Mouse (Mus musculus) ovary, postnatal 36 days (tissue): Measurements from ENCODE around the gene Mapkapk3.
A peak's percentile ranks its signal among the peaks of the same experiment; 100 is the strongest.

Experiments
- DNase-seq: peaks from one replicate; pipeline ENCODE4 v3.0.0; 2022; ENCODE audit warnings: low spot score, mixed read lengths

The Mapkapk3 gene

DNA sequence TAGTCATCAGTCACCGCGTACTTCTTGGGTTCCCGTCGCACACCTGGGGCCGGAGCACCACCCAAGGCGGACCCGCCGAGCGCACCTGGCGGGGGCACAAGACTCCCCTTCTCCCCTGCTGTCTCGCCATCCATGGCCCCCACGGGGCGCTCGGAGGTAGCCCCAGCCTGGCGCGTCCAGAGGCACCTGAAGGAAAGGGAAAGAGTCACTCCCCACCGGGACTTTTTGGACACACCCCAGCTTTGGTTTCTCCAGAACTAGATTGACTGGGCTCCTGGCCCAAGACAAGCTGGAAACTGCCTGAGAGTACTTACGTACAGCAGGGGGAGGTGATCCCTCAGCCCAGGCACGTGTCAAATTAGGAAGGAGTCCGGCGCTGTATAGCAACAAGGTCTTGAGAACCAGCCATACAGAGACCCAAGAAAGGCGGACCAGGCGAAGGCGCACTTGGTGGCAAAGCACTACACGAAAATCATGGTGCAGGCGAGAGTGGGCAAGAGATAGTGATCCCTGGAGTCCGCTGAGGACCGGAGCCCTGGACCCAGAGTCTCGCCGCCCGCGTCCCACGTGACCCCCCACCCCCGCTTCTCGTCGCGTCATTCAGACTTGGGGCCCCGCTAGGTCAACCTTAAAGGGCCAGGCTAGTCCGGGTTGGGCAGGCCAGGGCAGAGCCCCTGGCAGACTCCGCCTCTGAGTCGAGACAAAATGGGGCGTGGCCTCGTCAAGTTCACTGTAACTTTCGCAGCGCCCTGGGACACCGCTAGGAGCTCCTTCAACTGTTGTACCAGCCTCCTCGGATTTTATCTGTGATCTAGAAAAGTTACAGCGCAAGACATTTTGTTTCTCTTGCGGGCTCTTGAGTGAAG lies at the start of gene Mapkapk3:
Gene Mapkapk3 (minus strand): TSS at position 667 of the 866 bp plus-strand sequence.
- DNase-seq, result peak; percentile 87

DNA sequence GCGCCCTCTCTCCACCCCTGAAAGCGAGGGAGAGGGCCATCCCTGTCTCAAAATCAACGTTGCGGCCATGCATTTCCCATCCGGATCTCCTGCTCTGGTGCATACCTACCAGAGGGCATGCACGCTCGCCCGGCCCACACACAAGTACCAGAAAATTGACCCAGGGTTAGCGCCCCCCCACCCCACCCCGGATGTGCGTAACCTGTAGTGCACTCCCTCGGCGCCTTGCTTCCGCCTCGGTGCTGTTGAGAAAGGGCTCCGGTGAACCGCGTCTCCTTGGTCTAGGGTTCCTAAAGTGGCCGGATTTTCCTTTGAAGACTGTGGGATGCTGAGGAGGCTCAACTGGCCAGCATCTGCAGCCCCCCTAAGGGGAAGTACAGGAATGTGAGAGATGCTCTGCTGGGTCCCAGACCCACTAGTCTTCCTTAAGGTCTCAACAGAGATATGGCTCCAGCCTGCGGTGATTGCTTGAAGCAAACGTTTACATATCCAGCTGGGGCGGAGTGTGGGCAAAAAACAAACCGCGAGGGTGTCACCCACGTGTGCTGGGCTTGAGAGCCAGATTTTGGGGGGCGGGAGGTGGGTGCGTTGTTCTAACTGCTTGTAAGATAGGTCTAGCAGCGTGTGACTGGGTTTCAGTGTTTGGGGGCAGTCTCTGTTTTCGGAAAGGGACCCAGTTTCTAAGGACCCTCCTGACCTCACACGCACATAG lies 48.7 kb upstream of the Mapkapk3 start, which contains the start of gene Hemk1:
Gene Hemk1 (minus strand): TSS at position 179 of the 712 bp plus-strand sequence.
- DNase-seq, result peak; percentile 74

DNA sequence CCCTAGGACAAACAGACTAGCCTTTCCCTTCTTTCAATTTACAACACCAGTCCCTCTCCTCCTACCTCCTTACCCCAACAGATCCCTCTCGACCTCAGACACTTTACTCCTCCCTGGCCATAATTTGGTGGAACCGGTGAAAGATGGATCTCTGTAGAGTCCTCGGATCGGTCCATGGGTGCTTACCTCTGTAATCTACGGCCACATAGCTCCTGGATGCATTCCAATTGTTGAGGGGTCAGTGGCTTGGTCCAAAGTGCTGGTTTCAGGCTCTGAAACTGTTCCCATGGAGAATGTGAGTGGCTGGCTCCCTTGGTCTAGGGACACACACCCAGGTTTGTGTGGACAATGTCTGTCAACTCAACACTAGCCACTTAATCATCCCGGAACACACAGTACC lies 46.7 kb upstream of the Mapkapk3 start:
- DNase-seq, result no peak

DNA sequence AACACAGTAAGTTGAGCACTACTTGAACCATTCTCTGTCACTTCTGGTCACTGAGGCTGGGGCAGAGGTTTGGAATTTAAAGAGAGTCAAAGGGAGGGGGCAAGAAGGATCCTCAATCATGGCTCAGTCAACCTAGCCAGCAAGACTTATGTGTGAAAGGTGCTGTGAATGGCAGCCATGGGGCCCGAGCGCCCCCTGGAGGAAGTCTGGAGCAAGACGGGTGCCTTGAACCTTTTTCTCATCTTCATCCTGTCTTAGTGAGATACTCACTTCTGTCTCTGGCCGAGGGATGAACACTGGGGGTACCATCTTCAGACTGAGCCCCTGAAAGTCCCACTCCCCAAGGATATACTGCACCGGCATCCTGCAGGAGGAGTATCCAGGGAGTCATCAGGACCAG lies 46.2 kb upstream of the Mapkapk3 start:
- peak; percentile 69 for DNase-seq

DNA sequence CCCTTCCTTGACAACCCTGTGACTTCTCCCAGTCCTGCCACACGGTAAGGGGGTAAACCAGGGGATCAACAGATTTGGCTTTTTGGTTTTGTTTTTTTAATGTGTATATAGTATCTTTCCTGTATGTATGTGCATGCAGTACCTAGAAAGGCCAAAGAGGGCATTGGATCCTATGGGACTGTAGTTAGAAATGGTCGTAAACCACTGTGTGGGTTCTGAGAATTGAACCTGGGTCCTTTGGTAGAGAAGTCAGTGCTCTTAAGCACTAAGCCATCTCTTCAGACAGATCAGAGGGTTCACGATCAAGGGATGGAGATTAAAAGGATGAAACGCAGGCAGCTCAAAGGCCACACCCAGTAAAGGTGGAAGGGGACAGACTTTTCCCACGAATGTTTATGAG lies 45.4 kb upstream of the Mapkapk3 start:
- DNase-seq, result no peak

DNA sequence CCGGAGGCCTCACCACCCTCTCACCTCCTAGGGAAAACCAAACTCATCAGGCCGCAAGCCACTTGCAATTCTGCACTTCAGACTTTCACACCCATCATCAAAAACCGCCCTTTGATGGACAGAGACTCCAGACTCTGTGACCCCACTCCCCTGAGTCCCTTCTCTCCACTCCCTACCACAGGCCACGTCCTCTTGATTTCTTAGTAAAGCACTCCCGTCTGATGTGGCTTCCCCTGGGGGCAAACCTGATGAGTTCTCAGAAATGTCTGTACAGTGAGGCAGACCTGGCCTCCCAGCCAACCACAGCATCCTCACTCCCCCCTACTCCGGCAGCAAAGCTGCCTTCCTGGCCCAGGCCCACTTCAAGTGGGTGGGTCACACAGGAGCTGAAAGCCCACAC lies 44.7 kb upstream of the Mapkapk3 start:
- no peak for DNase-seq

DNA sequence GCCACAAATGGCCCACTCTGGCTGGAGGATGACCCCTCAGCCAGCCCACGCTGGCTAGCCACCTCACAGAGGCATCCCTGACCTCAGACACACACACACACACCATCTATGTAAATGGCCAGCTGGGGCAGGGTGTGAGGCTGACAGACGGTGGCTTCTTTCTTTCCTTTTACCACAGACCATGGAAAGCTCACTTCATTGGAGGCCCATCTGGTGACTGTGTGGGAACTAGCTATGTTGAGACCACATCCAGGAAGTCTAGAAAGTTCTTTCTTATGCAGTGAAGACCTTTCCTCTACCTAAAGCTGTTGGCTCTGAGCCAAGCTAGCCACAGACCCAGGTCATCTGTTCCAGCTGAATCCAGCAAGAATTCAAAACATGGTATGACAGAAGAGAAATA lies 44.0 kb upstream of the Mapkapk3 start:
- DNase-seq, result no peak

DNA sequence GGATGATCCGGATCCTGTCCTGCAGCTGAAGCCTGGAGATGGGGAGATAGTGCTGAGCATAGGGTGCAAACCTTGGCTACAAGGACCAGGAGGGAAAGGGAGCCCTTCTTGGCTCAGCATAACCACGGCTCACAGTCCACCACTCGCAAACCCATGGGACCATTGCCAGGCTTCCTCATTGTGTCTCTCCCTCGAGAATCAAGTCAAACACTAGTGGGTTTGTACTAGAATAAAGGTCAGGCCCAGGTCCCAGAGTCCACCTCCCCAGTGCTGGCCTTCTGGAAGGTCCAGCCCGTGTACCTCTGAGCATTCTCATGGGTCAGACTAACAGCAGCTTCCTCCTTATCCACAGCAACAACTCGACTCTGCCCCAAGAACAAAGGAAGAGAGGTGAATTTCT lies 41.1 kb upstream of the Mapkapk3 start:
- DNase-seq, result no peak

DNA sequence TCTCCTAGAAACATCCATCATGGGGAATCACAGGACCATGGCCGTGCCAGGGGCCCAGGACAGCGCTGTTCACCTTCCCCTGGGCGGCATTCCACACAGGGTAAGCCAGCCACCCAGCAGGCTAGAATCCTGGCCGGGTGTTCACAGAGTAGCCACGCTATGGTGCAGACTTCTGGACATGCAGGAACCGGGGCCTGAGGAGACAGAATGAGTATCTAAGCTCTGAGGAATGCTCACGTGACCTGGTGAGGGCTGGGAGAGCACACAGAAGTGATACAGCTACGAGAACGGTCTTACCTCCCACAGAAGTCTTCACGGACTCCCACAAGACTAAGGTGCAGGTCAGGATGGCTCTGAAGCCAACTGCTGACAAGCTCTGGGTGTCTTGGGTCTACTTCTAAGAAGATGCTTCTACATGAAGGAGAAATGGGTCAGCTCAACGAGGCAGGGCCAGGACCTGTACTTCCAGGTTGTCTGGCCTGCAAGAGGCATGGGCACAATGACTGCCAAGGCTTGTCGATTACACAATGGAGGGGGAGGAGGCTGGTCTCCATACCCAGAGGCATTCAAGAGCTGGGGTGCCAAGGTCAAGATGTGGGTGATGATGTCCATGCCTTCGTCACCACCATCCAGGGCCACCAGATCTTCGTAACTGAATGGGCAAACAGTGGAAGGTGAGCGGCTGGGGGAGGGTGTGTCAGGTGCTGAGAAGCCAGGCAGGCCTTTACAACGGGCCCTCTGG lies 38.4 kb upstream of the Mapkapk3 start:
- DNase-seq, result no peak

DNA sequence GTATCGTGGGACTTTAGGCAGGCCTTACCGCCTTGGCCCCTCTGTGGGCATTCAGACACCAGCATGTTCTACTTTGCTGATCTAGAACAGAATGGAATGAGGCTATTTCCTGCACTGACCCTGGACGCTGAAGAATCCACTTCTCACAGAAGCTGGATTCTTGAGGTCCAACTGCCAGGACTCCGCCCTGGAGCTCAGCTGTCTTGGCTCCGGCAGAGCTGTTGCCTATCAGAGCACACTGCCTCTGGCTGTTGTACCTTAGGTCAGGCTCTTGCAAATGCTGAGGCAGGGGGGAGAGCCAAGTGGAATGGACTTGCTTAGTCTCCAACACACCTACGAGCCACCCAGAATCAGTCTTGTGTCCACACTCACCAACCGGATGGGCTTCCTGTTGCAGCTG lies 36.2 kb upstream of the Mapkapk3 start:
- no peak for DNase-seq

DNA sequence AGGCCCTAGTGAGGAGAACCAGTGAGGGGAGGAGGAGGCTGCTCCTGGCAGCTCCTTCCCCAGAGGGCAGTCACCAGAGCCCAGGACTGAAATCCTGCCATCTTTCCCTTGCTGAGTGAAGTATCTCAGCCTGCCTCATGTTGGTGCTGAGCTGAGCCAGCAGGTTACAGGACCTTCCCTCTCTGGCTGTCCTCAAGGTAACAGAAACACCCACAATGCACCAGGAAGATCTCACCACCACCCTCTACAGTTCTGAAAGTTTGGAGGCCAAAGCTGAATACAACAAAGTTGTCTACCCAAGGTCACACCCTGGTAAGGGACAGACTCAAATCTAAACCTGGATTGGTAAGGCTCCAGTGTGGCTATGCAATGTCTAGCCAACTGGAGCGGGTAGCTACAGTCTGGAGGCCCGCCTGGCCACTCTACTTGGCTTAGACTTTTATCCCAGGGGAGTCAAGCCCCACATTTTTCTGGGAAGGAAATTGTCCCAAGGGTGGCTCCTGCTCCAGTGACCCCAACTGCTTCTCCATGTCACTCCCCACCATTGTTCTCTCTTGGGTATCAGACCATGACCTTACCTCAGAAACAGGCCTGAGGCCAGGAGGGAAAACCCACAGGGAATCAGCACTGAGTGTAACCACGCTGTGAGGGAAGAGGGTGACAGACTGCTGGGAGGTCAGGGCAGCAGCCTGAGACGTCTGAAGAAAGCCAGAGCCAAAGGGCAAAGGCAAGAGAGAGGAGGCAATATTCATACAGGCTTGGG lies 35.3 kb upstream of the Mapkapk3 start:
- DNase-seq, result no peak

DNA sequence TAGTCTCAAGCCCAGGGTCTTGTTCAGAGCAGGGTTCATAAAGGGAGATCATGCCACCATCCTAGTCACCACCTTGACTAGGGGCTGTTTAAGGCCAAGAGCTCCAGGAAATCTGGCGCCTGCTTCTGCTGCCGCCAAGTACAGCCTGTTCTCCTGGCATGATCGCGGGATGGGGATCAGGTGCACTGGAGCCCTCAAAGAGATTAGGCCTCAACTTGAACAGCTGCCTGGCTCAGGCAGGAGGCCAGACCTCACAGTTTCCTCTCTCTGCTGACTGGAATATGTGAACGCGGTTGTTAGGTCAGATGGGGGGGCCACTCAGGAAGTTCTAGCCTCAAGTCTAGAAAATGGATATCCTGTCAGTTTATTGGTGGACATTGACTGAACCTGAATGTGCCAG lies 33.9 kb upstream of the Mapkapk3 start:
- peak; percentile 35 for DNase-seq

DNA sequence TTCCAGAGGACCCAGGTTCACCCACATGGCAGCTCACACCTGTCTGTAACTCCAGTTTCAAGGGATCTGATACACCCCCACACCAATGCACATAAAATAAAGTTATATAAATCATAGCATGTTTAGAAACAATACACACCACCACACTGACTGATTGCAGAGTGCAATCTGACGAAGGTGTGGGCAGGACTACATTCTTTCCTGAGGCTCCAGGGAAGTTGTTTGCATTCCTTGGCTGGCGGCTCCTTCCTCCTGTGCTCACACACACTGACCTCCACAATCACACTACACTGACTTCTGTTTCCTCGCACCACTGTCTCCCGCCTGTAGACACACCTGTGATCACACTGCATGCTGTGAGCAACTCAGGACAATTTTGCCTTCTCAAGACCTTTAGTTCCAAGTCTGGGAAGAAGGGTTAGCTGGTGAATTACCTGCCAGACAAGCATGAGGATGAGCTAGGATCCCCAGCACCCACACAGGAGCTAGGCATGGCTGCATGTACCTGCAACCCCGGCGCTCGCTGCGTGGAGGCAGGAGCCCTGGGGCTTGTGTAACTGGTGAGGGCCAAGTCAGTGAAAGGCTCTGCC lies 32.9 kb upstream of the Mapkapk3 start:
- DNase-seq, result no peak

DNA sequence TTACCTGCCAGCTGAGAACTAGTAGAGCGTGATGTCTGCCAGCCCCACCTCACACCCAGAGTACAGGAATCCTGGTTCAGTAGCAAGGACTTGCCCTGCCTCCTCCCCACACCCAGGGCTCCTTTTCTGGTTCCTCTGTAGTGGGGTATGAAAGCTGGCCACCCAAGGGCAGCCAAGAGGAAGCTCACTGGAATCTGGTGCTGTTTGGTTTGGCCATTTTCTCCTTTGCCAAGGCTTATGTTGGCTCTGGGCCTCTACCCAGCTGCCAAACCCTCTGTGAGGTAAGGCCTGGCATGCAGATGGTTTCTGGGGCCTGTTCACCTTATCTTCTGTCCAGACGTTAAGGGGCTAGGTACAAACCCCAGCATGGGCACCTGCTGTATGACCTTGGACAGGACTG lies 26.1 kb upstream of the Mapkapk3 start:
- DNase-seq, result no peak

DNA sequence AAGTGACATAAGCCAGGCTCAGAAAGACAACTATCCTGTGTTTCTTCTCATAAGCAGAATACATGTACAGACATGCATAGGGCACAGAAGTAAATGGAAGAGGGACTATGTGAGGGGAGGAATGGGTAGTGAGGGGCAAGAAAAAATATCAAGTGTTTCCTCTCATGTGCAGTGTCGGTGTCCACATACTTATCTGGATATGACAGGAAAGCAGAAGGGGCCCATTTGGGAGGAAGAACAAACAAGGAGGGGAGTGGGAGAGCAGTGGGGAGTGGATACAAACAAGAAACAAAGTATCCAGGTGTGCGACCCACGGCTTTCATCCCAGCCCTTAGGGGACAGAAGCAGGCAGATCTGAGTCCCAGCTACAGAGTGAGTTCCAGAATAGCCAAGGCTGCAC lies 24.2 kb upstream of the Mapkapk3 start:
- DNase-seq, result no peak

DNA sequence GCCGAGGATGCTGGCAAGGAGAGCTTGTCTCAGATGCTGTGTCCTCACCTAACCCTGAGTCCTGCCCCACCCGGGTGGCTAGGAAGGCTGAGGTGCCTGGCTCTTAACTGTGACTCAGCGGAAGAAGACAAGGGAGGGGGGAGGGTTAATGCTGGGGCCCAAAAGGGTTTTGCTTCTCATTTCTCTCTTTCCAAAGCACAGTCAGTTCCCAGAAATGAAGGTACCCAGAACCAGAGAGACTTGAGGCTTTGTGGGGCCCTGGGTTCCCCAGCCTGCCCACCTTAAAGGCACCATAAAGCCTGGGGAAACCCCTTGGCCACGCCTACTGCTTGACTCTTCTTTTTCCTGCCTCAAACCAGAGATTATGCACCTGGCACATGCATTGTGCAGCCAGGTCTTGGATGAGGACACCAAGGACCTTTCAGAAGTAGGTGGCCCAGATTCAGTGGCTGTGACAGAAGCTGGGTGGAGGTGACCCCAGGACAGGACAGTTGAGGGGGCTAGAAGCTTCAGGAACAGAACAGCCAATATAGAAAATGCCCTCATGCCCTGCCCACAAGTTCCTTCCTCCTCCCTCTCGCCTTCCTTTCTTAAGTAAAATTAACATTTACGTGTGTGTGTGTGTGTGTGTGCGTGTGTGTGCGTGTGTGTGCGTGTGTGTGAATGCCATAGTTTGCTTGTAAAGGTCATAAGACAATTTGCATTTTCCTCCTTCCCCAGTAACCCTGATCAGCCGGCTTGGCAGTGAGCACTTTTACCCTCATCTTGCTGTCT lies 23.3 kb upstream of the Mapkapk3 start:
- no peak for DNase-seq

DNA sequence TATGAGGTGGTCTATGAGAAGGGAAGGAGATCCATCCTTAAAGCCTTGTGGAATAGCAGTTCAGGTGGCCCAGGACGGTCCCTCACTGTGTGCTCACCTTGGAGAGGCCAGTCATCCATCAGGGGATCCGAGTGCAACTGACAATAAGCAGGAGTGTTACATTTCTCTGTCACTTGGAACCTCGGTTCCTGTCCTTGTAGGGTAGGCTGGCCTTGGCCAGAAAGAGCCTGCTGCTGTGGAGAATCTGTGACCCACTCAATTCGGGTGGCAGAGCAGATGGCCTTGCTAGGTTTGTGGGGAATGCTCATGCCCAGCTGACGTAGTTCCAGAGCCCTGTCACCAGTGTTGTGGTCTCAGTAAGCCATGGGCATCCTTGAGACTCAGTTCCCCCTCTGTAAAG lies 19.9 kb upstream of the Mapkapk3 start:
- no peak for DNase-seq

DNA sequence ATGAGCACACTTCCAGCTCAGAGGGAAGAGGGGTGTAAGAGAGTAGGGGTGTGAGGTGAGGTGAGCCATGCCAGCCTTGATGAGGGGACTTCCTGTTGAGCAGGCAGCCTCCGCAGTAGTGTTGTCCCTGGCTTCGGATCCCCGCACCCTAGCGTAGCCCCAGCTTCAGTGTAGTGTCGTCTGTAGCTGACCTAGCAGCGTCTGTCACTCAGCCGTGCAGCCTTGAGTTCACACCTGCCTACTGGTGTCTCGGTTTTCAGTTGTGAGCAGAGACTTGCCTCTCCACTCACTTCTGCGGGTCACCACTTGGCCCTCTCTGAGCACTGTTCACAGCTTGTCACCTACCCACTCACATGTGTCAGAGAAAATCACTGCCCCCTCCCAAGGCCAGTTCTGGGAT lies 19.5 kb upstream of the Mapkapk3 start:
- DNase-seq, result no peak

DNA sequence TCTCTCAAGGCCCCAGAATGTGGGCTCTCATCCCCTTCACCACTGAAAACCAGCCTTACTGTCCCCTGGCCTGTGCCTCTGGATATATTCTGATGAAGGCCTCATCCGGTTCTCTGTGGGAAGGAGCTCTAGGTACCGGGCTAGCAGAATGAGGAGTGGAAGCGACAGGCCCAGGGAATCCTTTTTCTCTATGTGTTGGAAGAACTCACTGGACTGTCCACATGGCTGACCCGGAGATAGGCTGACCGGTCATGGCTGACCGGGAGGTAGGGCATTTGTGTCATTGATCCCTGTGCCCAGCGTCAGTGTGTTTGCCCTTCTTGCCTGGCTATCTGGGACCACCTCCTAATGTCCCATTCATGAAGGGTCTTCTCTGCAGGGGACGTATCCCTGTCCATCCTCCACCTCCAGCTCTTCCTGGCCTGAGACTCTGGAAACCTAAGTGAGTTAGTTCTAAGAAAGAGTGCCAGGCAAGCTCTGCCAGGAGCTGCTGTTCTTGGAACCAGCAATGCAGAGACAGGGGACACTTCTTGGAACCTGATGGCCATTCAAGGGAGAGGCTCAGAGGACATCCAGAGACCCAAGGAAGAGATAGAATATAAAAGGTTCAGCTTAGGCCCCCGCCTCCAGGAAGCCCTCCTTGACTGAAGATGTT lies 18.8 kb upstream of the Mapkapk3 start:
- no peak for DNase-seq

DNA sequence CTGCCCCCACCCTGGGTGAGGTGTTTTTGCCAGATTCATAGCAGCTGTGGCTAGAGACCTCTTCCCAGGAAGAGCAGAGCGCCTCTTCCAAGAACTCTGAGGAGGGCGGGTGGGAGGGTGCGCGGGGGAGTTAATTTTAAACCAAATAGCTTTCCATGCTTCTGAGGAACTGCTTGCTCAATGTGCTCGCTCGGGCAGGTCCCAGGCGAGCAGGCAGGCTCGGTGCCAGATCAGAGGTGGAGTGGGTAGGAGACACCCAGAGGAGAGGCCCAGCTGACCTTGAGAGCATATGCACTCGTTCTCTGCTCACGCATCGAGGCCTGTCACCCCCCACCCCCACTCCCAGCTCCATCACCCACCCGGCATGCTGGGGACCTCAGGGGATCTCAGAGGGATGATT lies 18.2 kb upstream of the Mapkapk3 start:
- DNase-seq, result peak; percentile 81
